Mouse (Mus musculus): ENCODE data around the gene Noc4l.

Noc4l gene

DNA sequence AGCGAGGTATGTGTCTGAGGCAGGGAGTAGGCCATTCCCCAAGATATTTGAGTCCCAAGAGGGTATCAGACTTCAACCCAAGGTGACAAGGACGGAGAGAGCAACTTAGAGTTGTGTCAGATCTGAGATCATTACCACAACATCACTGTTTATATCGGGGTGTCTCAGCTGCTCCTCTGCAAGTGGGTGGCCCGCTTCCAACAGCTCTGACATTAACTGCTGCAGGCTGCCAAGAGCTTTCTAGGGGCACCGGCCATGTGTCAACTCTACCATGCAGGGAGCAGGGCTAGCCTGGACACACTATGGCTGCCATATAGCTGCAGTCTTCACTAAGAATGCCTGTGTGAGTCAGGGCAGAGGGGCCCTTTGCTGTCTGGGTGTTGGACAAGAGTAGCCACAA is 43.3 kb downstream of the Noc4l start:
- in situ Hi-C loops (cut with MboI; ENCODE audit: low sequenced_read_pairs), result no loop called here

DNA sequence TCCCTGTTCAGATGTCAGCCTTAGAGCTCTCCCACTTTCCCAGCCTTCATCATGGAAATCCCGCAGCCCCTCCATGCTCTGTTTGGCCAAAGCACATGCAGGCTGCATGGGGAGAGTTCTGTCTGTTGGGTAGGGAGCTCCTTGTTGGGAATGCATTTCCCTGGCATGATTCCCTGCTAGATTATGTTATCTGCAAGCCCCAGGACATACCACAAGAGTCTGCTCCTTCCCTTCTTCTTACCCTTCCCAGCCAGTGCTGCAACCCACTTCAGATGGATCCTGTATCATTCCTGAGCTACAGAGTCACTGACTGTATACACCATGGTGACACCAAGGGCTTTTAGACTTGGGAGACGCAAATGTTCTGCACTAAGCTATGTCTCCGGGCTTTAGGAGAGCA is 43.8 kb downstream of the Noc4l start:
- in situ Hi-C loops (cut with MboI; ENCODE audit: low sequenced_read_pairs), result no loop called here

- in situ Hi-C loops (cut with MboI; ENCODE audit: low sequenced_read_pairs), result no loop called here
These were observed 44.3 kb downstream of the Noc4l start for GRCm38 (mm10) chr5:110608941-110609340.

DNA sequence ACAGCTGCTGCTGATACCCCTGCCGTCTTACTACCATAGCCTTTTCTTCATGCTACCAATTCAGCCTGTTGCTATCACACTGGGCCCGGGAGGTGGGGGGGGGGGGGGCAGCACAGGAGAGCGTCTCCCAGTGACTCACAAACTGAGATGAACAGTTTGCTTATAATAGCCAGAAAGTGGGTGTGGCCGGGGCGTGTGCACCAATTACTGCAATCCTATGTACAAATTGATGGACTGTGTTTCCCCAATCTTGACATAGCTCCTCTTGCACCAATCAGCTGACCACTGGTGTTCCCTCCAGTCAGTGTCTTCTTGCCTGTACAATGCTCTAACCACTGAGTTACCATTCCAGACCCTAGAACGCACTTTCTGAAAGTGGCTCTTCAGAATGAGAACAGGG is 44.9 kb downstream of the Noc4l start:
- in situ Hi-C loops (cut with MboI; ENCODE audit: low sequenced_read_pairs), result no loop called here

DNA sequence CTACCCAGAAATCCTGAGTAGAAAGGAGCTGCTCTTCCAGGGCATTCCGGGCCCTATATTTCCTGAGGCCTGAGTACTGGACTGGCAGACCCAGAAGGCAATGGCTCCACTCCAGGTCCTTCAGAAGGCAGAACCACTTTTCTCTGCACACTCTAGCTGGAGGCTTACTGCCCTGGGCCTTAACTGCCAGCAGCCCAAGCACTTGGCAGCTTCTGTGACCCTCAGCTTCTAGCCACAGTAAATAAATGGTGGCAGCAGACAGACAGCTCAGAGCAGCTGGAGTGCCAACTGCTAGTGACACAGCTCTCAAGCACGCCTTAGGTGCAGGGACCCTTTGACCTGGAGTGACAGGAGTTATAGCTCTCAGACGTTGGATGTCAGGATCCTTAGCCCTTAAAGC is 45.5 kb downstream of the Noc4l start:
- in situ Hi-C loops (cut with MboI; ENCODE audit: low sequenced_read_pairs), result no loop called here

DNA sequence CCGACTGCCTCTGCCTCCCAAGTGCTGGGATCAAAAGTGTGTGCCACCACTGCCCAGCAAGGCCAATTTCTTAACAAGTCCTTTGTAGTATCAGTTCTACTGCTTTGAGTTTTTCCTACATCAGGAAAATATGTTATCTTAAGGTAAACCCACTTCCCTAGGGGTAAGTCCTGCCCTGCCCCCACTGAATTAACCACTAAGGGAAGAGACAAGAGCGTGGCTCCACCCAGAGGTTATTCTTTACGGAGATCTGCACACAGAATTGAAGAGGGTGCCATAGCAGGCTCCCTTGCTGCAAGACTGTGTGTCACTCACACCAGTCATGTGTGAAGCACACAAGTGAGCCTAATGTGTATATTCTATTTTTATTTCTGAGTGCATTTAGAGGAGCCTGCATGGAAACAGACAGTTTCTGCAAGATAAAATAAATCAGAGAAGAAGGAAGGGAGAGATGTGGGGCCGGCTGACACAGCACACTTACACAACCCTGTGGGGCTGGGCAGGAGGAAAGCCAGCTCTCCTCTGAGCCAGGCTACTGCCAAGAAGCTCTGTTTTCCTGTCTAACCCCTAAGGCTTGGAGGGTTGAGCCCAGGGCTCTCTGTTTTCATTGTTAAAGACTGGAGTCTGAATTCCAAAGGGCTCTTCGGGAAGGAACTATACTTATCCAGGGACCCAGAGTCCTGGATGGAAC is 47.5 kb downstream of the Noc4l start:
- in situ Hi-C loops (cut with MboI; ENCODE audit: low sequenced_read_pairs), result no loop called here

DNA sequence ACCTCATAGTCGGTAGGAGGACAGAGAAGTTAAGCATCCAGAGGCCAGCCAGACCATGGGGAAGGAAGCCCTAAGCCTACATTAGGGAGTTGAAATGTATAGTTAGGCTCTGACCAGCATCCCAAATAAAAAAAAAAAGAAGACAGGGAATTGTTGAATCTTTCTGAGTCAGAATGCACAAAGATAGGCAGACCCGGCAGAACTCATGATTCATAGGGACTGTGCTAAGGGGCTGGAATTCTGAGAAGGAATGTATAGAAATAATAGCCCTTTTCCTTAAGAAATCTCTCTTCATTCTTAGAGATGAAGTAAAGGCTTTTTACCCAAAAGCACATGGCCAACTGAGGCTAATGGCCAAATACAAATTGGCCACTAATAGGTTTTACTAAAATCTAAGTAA is 48.9 kb downstream of the Noc4l start:
- in situ Hi-C loops (cut with MboI; ENCODE audit: low sequenced_read_pairs), result no loop called here

- in situ Hi-C loops (cut with MboI; ENCODE audit: low sequenced_read_pairs), result no loop called here
These were observed 50.1 kb downstream of the Noc4l start for GRCm38 (mm10) chr5:110603016-110603685.

Measured in CH12F3 (cell line).